Mouse (Mus musculus) liver, adult 2 months (tissue): ENCODE results near the gene Car14. TPM values are rescaled to one million over a fixed set of nuclear protein-coding genes. Genes with fewer than 3 reads are reported as not detected.

ENCODE experiments used
- DNase-seq: peaks from one replicate; pipeline ENCODE4 v3.0.0-alpha.2; 2011; ENCODE audit warnings: low read depth, low spot score; ENCODE audit errors: extremely low read depth
- H3K27ac ChIP-seq: fragments of 200-500 bp; replicated peaks from 2 replicates; pipeline ENCODE4 v1.5.1; 2012; ENCODE audit warnings: low read depth, mild to moderate bottlenecking, control low read depth, inconsistent platforms, low read length; ENCODE audit not compliant: insufficient read depth
- H3K27me3 ChIP-seq: fragments of 200-500 bp; 2 replicates; pipeline ENCODE4 v1.6.1; 2012; ENCODE audit warnings: mild to moderate bottlenecking, moderate library complexity, low read length, inconsistent platforms; ENCODE audit not compliant: control insufficient read depth, insufficient read depth
- H3K36me3 ChIP-seq: fragments of 200-500 bp; 2 replicates; pipeline ENCODE4 v1.6.1; 2012; ENCODE audit warnings: low read length, inconsistent platforms; ENCODE audit not compliant: control insufficient read depth, insufficient read depth
- H3K4me1 ChIP-seq: fragments of 200-500 bp; 2 replicates; pipeline ENCODE4 v1.6.1; 2011; ENCODE audit warnings: low read length; ENCODE audit not compliant: control insufficient read depth, insufficient read depth
- H3K4me3 ChIP-seq: fragments of 200-500 bp; 2 replicates; pipeline ENCODE4 v1.5.1; 2011; ENCODE audit warnings: low read depth, mild to moderate bottlenecking, control low read depth, low read length, moderate library complexity; ENCODE audit not compliant: insufficient read depth
- H3K79me2 ChIP-seq: fragments of 200-500 bp; 2 replicates; pipeline ENCODE4 v1.6.1; 2012; ENCODE audit warnings: inconsistent platforms, mild to moderate bottlenecking, low read length, moderate library complexity; ENCODE audit not compliant: control insufficient read depth, insufficient read depth
- H3K9ac ChIP-seq: fragments of 200-500 bp; 2 replicates; pipeline ENCODE4 v1.6.1; 2012; ENCODE audit warnings: low read depth, mild to moderate bottlenecking, control low read depth, inconsistent platforms, low read length
- CTCF ChIP-seq: fragments of 200-500 bp; IDR thresholded peaks from 2 replicates; pipeline ENCODE4 v1.5.1; 2011; ENCODE audit warnings: low read depth, low read length, control low read depth
- POLR2A ChIP-seq: fragments of 200-500 bp; IDR thresholded peaks from 2 replicates; pipeline ENCODE4 v1.6.1; 2011; ENCODE audit warnings: low read length, control low read depth; ENCODE audit not compliant: insufficient read depth; ENCODE audit errors: extremely low read depth
- WGBS: fragments of 180-500 bp; shearing (Covaris S2); methylation state at CpG from one replicate; pipeline ENCODE4 v1.1.7; 2018; 5-methylcytosine and 5-hydroxymethylcytosine counted together
- polyA plus RNA-seq: library from polyadenylated mRNA; depleted of rRNA; stranded (reverse); fragments of >200 nt; gene quantifications from 2 replicates; pipeline ENCODE4 v1.2.3, GENCODE M21; 2012
- total RNA-seq: library from RNA; depleted of rRNA; stranded (reverse); fragments of >200 nt; gene quantifications from 2 replicates; pipeline ENCODE4 v1.2.3, GENCODE M21; 2014

Car14 gene
- total and polyA plus RNA-seq, 2 experiments: 24.5 to 47.9 TPM

DNA sequence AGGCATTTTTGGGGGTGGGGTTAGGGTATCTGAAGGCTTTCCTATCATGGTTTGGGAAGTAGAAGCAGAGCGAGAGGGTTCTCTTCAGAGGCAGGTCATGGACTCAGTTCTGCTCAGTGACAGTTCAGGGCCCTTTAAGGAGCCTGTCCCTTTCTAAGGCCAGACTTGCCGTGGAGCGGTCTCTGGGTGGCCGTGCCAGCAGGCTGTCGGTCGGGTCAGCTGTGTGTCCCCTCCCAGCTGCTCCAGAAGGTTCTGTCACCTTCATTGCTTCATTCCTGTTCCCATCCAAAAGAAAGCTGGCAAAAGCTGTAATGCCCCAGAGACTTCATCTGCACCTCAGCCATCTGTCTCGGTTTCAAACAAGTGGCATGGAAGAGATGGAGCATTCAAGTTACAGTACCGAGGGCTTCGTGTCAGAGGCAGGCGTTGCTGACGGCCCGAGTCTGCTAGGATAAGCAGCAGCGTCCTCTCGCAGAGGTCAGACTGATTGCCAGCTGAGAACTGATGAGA is 41.3 kb upstream of the Car14 start:
- Histone ChIP-seq H3K27me3 (no peaks in the 10 kb centered on the region), H3K4me1 (no peaks in the 10 kb centered on the region), H3K79me2 (no peaks in the 10 kb centered on the region), H3K4me3 (no peak overlapping the region), H3K9ac (no peak overlapping the region), H3K36me3 (peaks cover 13% of the 10 kb centered on the region), H3K27ac (no peak overlapping the region)
- no peak for DNase-seq
- 93% methylated on average over 14 of the region's 14 CpGs for WGBS
- TF ChIP-seq CTCF: no peak
- TF ChIP-seq POLR2A: no peak

DNA sequence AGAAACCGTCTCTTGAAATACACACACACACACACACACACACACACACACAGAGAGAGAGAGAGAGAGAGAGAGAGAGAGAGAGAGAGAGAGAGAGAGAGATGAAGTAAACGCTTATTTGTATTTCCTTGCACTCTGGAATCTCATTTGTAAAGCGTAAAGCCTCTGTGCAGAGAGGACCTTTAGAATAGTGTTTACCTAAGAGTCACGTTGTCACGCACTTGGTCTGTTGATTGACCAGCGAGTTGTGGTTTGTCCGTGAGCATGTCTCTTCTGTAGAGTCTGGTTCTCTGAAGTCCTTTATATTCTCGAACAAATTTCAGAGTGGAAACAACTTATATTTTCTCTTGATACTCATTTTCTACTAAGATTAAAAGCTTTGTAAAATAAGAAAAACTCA is 40.3 kb upstream of the Car14 start:
- Histone ChIP-seq H3K27ac (no peak overlapping the region), H3K27me3 (no peaks in the 10 kb centered on the region), H3K79me2 (no peaks in the 10 kb centered on the region), H3K4me1 (no peaks in the 10 kb centered on the region), H3K36me3 (peaks cover 17% of the 10 kb centered on the region), H3K4me3 (no peak overlapping the region), H3K9ac (no peak overlapping the region)
- 76% methylated on average over 8 of the region's 8 CpGs for WGBS
- no peak for DNase-seq
- TF ChIP-seq CTCF (no peak), POLR2A (no peak)

DNA sequence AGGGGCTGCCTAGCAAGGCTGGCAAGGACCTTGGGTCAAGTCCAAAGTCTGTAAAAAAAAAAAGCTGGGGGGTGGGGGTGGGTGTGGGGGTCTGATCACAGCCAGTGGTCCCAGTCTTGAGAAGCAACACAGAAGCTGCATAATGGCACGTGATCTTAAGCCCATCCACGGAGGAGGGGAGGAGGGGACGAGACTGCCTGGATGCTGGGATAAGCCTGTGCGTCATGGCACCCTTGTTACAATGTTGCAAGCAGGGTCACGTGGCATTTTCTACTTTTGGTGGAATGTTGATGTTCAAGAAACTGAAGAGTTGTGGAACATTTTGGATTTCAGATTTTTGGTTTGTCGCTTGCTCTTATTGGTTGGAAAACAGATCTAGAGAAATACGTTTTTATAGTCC is 38.7 kb upstream of the Car14 start:
- H3K36me3 ChIP-seq: peaks cover 22% of the 10 kb centered on the region
- H3K4me3 ChIP-seq: no peak overlapping the region
- 96% methylated on average over 7 of the region's 7 CpGs for WGBS
- H3K9ac ChIP-seq: no peak overlapping the region
- no peak overlapping the region for H3K27ac ChIP-seq
- TF ChIP-seq POLR2A: no peak
- TF ChIP-seq CTCF: no peak
- no peaks in the 10 kb centered on the region for H3K79me2 ChIP-seq
- no peaks in the 10 kb centered on the region for H3K4me1 ChIP-seq
- DNase-seq: no peak
- H3K27me3 ChIP-seq: no peaks in the 10 kb centered on the region

DNA sequence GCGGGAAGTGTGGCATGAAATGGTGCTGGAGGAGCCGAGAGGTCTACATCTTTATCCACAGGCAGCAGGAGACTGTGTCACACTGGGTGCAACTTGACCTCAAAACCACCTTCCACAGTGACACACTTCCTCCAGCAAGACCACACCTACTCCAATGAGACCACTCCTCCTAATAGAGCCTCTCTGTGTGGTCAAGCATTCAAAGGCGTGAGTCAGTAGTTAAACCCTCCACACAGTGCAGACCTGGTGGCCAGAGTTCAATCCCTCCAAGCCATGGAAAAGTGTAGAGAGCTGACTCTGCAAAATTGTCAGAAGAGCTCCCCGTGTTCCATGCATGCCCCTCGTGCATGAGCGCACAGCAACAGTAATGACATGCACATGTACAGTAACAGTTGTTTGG is 38.3 kb upstream of the Car14 start:
- no peak for TF ChIP-seq POLR2A
- TF ChIP-seq CTCF: no peak
- no peak overlapping the region for H3K9ac ChIP-seq
- no peak overlapping the region for H3K4me3 ChIP-seq
- H3K27ac ChIP-seq: no peak overlapping the region
- H3K36me3 ChIP-seq: peaks cover 27% of the 10 kb centered on the region
- no peaks in the 10 kb centered on the region for H3K27me3 ChIP-seq
- no peaks in the 10 kb centered on the region for H3K79me2 ChIP-seq
- DNase-seq: no peak
- H3K4me1 ChIP-seq: no peaks in the 10 kb centered on the region
- 90% methylated on average over 6 of the region's 6 CpGs for WGBS

DNA sequence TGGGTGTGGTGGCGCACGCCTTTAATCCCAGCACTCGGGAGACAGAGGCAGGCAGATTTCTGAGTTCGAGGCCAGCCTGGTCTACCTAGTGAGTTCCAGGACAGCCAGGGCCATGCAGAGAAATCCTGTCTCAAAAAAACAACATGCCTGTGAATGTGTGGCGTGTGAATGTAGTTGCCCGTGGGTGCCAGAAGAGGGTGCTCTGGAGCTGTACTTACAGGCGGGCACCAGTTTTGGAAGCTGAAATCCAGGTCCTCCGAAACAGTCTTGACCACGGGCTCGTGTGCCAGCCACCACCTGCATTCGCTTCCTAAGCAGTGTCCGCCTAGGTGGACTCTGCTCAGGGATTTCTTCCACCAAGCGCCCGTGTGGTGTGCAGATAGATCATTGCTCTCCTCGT is 34.3 kb upstream of the Car14 start:
- no peak overlapping the region for H3K4me3 ChIP-seq
- H3K36me3 ChIP-seq: peaks cover 29% of the 10 kb centered on the region
- no peak overlapping the region for H3K9ac ChIP-seq
- WGBS: 96% methylated on average over 15 of the region's 15 CpGs
- H3K27ac ChIP-seq: no peak overlapping the region
- no peaks in the 10 kb centered on the region for H3K79me2 ChIP-seq
- TF ChIP-seq POLR2A (no peak), CTCF (peak; percentile 66)
- H3K27me3 ChIP-seq: no peaks in the 10 kb centered on the region
- no peak for DNase-seq
- H3K4me1 ChIP-seq: no peaks in the 10 kb centered on the region

DNA sequence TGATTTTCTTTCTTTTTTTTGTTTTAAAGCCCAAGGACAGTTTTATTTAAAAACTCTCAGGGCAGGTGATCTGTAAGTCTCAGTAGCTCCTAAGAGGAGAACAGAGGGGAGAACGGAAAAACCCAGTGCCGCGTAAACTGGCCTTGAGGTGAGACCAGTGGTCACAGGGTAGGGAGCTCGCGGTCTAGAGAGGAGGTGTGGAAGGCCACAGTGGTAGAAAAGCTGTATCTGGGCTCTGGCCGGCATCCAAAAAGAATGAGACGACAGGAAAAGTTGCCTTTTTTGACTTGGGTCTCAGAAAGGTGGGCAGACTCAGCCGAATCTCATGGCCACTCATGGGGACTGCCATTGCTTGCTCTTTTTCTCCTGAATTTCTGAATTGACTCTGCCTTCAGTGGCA is 33.7 kb upstream of the Car14 start:
- Histone ChIP-seq H3K27me3 (no peaks in the 10 kb centered on the region), H3K9ac (no peak overlapping the region), H3K79me2 (no peaks in the 10 kb centered on the region), H3K27ac (no peak overlapping the region), H3K36me3 (peaks cover 29% of the 10 kb centered on the region), H3K4me3 (no peak overlapping the region), H3K4me1 (no peaks in the 10 kb centered on the region)
- no peak for DNase-seq
- no peak for TF ChIP-seq CTCF
- TF ChIP-seq POLR2A: no peak
- WGBS: 98% methylated on average over 8 of the region's 8 CpGs
